Mouse (Mus musculus) left cerebral cortex, postnatal 25 days (tissue): ENCODE data around the gene Tdrkh. TPM values are rescaled to one million over a fixed set of nuclear protein-coding genes. Genes with fewer than 3 reads are reported as not detected.

Experiments
- DNase-seq, 2 experiments: peaks; one replicate each; pipeline ENCODE4 v3.0.0; 2022; ENCODE audit warnings: low spot score in 2 of 2, mixed read lengths in 1 of 2
- intact Hi-C: fragments of 180-260 bp; cut with DNase I; formaldehyde crosslinking; loops from one replicate; pipeline ENCODE4 v1.15.1; 2025
- total RNA-seq, 2 experiments: library from RNA; stranded (reverse); gene quantifications; 2 replicates each; pipeline ENCODE4 v1.2.3; 2021

The Tdrkh gene
- total RNA-seq, 2 experiments from 2014 or later: 35.1 to 37.9 TPM

- intact Hi-C loops: no loop called here
- no peak for DNase-seq
These were observed 26.4 kb upstream of the Tdrkh start for GRCm38 (mm10) chr3:94386671-94387070.

GRCm38 (mm10) chr3:94387391-94387790 is 25.7 kb upstream of the Tdrkh start:
- intact Hi-C loops: no loop called here

GRCm38 (mm10) chr3:94388047-94388446 is 25.0 kb upstream of the Tdrkh start:
- intact Hi-C loops: no loop called here
- no peak for DNase-seq

More at GRCm38 (mm10) chr3:94387391-94387790, 25.7 kb upstream of the Tdrkh start:
- no peak for DNase-seq

GRCm38 (mm10) chr3:94389420-94389819 is 23.7 kb upstream of the Tdrkh start:
- intact Hi-C loops: no loop called here
- no peak for DNase-seq

GRCm38 (mm10) chr3:94391001-94391400 is 22.1 kb upstream of the Tdrkh start:
- intact Hi-C loops: no loop called here
- DNase-seq: no peak

GRCm38 (mm10) chr3:94392128-94392527 is 20.9 kb upstream of the Tdrkh start:
- no peak for DNase-seq
- intact Hi-C loops: no loop called here

GRCm38 (mm10) chr3:94393049-94393448 is 20.0 kb upstream of the Tdrkh start:
- intact Hi-C loops: no loop called here
- no peak for DNase-seq

GRCm38 (mm10) chr3:94396336-94396735 is 16.7 kb upstream of the Tdrkh start:
- no peak for DNase-seq
- intact Hi-C loops: no loop called here

GRCm38 (mm10) chr3:94396851-94397250 is 16.2 kb upstream of the Tdrkh start:
- no peak for DNase-seq
- intact Hi-C loops: no loop called here

- no peak for DNase-seq
- intact Hi-C loops: no loop called here
These were observed 14.9 kb upstream of the Tdrkh start, which contains the start of gene Lingo4 for GRCm38 (mm10) chr3:94398217-94398616. Lingo4 (plus strand) TSS chr3:94398517.

GRCm38 (mm10) chr3:94398943-94399481 is 14.1 kb upstream of the Tdrkh start:
- intact Hi-C loops: no loop called here
- peak; percentile 20 to 37 for DNase-seq

GRCm38 (mm10) chr3:94399663-94400310 is 13.3 kb upstream of the Tdrkh start:
- intact Hi-C loops: no loop called here
- no peak for DNase-seq

GRCm38 (mm10) chr3:94402451-94402850 is 10.6 kb upstream of the Tdrkh start:
- DNase-seq: no peak
- intact Hi-C loops: no loop called here

- intact Hi-C loops: no loop called here
- DNase-seq: peak; percentile 40 to 82
These were observed 8.6 kb upstream of the Tdrkh start for GRCm38 (mm10) chr3:94404366-94405054.

- intact Hi-C loops: no loop called here
- DNase-seq: no peak
These were observed 7.5 kb upstream of the Tdrkh start for GRCm38 (mm10) chr3:94405561-94405960.

- intact Hi-C loops: loop anchor here (2.0 kb wide), 1 partner anchor 46 kb away; no protein-coding TSS in a partner anchor
These were observed 543 bp upstream of the Tdrkh start for GRCm38 (mm10) chr3:94412530-94412929.

GRCm38 (mm10) chr3:94430980-94431379 is 17.9 kb downstream of the Tdrkh start:
- intact Hi-C loops: no loop called here
- DNase-seq: no peak

More at GRCm38 (mm10) chr3:94412530-94412929, 543 bp upstream of the Tdrkh start:
- DNase-seq: peak in 1 of 2 experiments; percentile 15

- DNase-seq: no peak
- intact Hi-C loops: no loop called here
These were observed 21.2 kb downstream of the Tdrkh start for GRCm38 (mm10) chr3:94434305-94434704.

GRCm38 (mm10) chr3:94436420-94436819 is 23.3 kb downstream of the Tdrkh start:
- intact Hi-C loops: no loop called here
- DNase-seq: no peak

- intact Hi-C loops: loop anchor here (5.0 kb wide), 1 partner anchor 74 kb away; no protein-coding TSS in a partner anchor
- DNase-seq: peak; percentile 10 to 48
These were observed 28.1 kb downstream of the Tdrkh start for GRCm38 (mm10) chr3:94441182-94441581.
